Mouse (Mus musculus): ENCODE measurements at regions not wholly inside any gene's neighbourhood (a gene's known extent, or its start where the extent isn't known, plus 50 kb on each side); places are given as distances from the start of the nearest gene placed in this dataset.

- TF ChIP-seq CTCF (IDR thresholded peaks at IDR 0.05; ENCODE audit: extremely low read depth, insufficient read depth, low read length) = no peak
- TF ChIP-seq POLR2A (IDR thresholded peaks at IDR 0.05; ENCODE audit: extremely low read depth, insufficient read depth, low read length) = no peak
Measured at GRCm38 (mm10) chr5:12153295-12153694, 229.9 kb upstream of the Sema3d start.
